Mouse (Mus musculus) forebrain, embryonic 16.5 days (tissue): ENCODE results near the gene Tln2. TPM values are rescaled to one million over a fixed set of nuclear protein-coding genes. Genes with fewer than 3 reads are reported as not detected.
A peak's percentile ranks its signal among the peaks of the same experiment; 100 is the strongest.

Experiments used
- ATAC-seq: fragments of 200-750 bp; cut with Nextera tagmentation; 2 replicates; pipeline ENCODE4 v1.8.0; 2017; ENCODE audit warnings: mild to moderate bottlenecking, moderate library complexity
- H3K27ac ChIP-seq: fragments of 300-500 bp; sonication (generic); 2 replicates; pipeline ENCODE4 v1.5.1; 2014; ENCODE audit warnings: low read length, control low read depth
- H3K27me3 ChIP-seq: fragments of 300-500 bp; sonication (generic); replicated peaks from 2 replicates; pipeline ENCODE4 v1.6.1; 2014; ENCODE audit warnings: low read length; ENCODE audit not compliant: control insufficient read depth, insufficient read depth
- H3K36me3 ChIP-seq: fragments of 300-500 bp; sonication (generic); 2 replicates; pipeline ENCODE4 v1.6.1; 2014; ENCODE audit not compliant: control insufficient read depth, insufficient read depth
- H3K4me1 ChIP-seq: fragments of 300-500 bp; sonication (generic); replicated peaks from 2 replicates; pipeline ENCODE4 v1.6.1; 2014; ENCODE audit warnings: low read length; ENCODE audit not compliant: control insufficient read depth, insufficient read depth
- H3K4me2 ChIP-seq: fragments of 300-500 bp; sonication (generic); 2 replicates; pipeline ENCODE4 v1.6.1; 2014; ENCODE audit warnings: mild to moderate bottlenecking, low read length, control low read depth
- H3K4me3 ChIP-seq: fragments of 300-500 bp; sonication (generic); replicated peaks from 2 replicates; pipeline ENCODE4 v1.5.1; 2014; ENCODE audit warnings: mild to moderate bottlenecking, low read length, control low read depth
- H3K9ac ChIP-seq: fragments of 300-500 bp; sonication (generic); replicated peaks from 2 replicates; pipeline ENCODE4 v1.6.1; 2014; ENCODE audit warnings: low read depth, low read length, control low read depth
- H3K9me3 ChIP-seq: fragments of 300-500 bp; sonication (generic); 2 replicates; pipeline ENCODE4 v1.6.1; 2016; ENCODE audit warnings: low read length; ENCODE audit not compliant: control insufficient read depth
- WGBS: fragments of 180-500 bp; shearing (Covaris S2); extraction: QIAGEN DNeasy Blood & Tissue Kit; methylation state at CpG from one replicate; pipeline ENCODE4 v1.1.7; 2014; 5-methylcytosine and 5-hydroxymethylcytosine counted together
- polyA plus RNA-seq: library from polyadenylated mRNA; unstranded; fragments of >200 nt; fragmentation: Nextera tagmentation; extraction: Ambion mirVana; gene quantifications from 2 replicates; pipeline ENCODE4 v1.2.1, GENCODE M21; 2015

The Tln2 gene
- polyA plus RNA-seq, 1 experiment from 2014 or later: 19.6 TPM

GRCm38 (mm10) chr9:67441484-67441883 is 118.0 kb downstream of the Tln2 start:
- no peak for ATAC-seq
- WGBS: no CpG with 5 or more reads among the region's 2 CpGs
- Histone ChIP-seq H3K4me3 (no peak overlapping the region), H3K9ac (no peak overlapping the region), H3K36me3 (no peaks in the 10 kb centered on the region), H3K4me1 (peaks cover 2% of the 10 kb centered on the region), H3K27me3 (no peaks in the 10 kb centered on the region), H3K9me3 (no peaks in the 10 kb centered on the region), H3K27ac (no peak overlapping the region), H3K4me2 (no peak overlapping the region)

- no peaks in the 10 kb centered on the region for H3K27me3 ChIP-seq
- no peak overlapping the region for H3K4me2 ChIP-seq
- no peak for ATAC-seq
- no peak overlapping the region for H3K9ac ChIP-seq
- H3K9me3 ChIP-seq: no peaks in the 10 kb centered on the region
- no peaks in the 10 kb centered on the region for H3K36me3 ChIP-seq
- H3K4me3 ChIP-seq: no peak overlapping the region
- peaks cover 16% of the 10 kb centered on the region for H3K4me1 ChIP-seq
- 85% methylated on average over 1 of the region's 1 CpGs for WGBS
- H3K27ac ChIP-seq: no peak overlapping the region
These were observed 122.0 kb downstream of the Tln2 start for GRCm38 (mm10) chr9:67437511-67437910.

DNA sequence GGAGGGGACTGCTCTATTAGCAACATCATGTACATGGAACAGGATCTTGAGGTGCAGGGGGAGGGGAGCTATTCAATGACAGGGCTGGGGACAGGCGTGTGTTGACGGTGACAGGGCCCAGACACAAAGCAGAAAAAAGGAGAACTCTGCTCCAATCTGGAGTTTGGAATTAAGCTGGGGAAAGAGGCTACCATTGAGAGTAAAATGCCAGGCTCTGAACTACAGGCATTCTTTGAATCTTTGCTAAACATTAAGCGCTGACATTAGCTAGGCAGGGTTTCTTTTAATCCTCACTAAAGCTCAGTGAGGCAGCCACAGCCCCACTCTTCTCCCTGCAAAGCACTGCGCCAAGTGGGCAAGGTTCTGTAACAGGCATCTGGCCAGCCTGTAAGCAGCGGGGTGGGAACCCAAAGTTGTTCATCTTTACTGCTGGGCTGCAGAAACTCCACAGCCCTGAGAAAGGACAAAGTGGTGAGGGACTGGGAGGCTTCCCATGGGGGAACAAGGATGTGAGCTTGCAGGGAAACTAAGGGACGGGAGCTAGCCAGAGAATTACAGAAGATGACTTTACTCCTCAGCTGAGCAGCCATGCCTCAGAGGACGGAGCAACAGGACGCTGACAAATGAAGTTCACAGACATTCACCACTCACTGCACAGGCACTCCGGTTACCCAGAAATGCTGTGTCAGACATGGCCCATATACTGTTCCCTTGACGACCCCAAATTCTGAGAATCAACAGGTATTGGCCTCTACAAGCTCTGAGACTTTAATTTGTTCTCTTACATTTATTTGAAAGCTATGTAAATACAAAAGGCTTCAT is 124.0 kb downstream of the Tln2 start:
- H3K9me3 ChIP-seq: no peaks in the 10 kb centered on the region
- H3K9ac ChIP-seq: no peak overlapping the region
- peak overlapping the region; percentile 70 for H3K27ac ChIP-seq
- no peaks in the 10 kb centered on the region for H3K36me3 ChIP-seq
- H3K4me2 ChIP-seq: peak overlapping the region; percentile 11; the same call in 1 of the 2 replicates
- no peak overlapping the region for H3K4me3 ChIP-seq
- WGBS: 14% methylated on average over 10 of the region's 10 CpGs
- peaks cover 16% of the 10 kb centered on the region for H3K4me1 ChIP-seq
- no peaks in the 10 kb centered on the region for H3K27me3 ChIP-seq
- ATAC-seq: peak; percentile 92

DNA sequence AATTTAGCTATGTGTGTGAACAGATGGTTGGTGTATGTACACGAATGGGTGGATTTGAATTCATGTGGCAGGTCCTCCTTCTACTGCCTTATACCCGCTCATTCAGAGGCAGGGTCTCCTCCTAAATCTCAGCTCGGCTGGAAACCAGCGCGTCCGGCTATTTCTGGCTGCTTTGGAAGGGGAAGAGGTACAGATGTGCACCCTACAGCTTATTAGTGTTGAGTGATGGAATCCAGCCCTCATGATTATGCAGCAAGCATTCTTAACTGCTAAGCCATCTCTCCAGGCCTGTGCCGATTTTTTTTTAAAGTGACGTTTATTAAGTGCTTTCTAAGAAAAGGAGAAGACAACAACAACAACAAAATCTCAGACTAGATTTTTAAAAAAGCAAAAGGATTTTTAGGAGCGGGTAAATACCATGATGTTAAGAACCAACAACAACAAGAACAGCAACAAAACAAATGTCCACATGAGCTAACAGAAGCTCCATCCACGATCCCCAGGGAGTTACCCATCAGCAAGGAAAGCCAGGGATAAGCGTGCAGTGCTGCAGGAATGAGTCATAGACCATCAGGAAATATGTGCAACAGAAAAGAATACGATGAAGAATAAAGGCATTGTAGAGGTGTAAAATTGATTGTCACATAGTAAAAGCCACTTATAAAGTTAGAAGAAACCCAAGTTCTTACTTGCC is 130.2 kb downstream of the Tln2 start:
- no peak for ATAC-seq
- Histone ChIP-seq H3K4me1 (peaks cover 5% of the 10 kb centered on the region), H3K9me3 (no peaks in the 10 kb centered on the region), H3K4me3 (no peak overlapping the region), H3K27ac (no peak overlapping the region), H3K36me3 (no peaks in the 10 kb centered on the region), H3K4me2 (no peak overlapping the region), H3K9ac (no peak overlapping the region), H3K27me3 (no peaks in the 10 kb centered on the region)
- 71% methylated on average over 12 of the region's 12 CpGs for WGBS

DNA sequence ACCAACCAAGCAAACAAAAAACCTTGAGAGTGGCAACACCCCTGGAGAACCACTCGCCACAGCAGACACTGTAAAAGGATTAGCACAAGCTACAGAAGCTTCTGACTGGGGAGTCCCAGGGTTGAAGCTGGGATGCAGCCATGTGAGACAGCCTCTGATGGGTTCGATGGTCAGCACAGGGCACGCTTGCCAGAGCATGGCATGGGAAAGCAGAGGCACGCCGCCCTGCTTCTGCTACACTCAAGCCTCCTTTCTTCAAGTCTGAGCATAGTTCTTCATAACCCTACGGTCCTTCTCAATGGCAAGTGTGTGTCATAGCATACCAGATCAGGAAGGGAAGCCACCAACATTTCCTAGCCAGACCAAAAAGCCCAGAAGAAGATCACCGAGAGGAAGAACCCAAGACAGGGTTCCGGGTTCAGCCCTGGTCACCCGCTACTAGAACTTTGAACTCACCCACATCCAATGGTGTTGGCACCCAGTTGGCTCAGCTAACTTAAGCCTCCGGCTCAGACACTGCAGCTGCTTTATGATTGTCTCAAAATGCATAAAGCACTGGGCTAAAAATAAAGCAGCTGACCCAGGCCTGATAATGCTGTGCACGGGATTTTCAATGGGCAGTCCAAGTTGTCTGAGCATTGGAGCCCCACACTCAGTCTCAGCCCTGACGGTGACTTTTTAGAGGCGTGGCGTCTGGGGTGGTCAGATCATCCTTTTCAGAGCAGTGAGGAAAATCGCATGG is 131.0 kb downstream of the Tln2 start:
- no peaks in the 10 kb centered on the region for H3K9me3 ChIP-seq
- no peak overlapping the region for H3K9ac ChIP-seq
- WGBS: 88% methylated on average over 15 of the region's 15 CpGs
- H3K4me3 ChIP-seq: no peak overlapping the region
- H3K4me2 ChIP-seq: no peak overlapping the region
- ATAC-seq: no peak
- H3K4me1 ChIP-seq: peaks cover 5% of the 10 kb centered on the region
- no peak overlapping the region for H3K27ac ChIP-seq
- no peaks in the 10 kb centered on the region for H3K36me3 ChIP-seq
- no peaks in the 10 kb centered on the region for H3K27me3 ChIP-seq

- Histone ChIP-seq H3K9me3 (no peaks in the 10 kb centered on the region), H3K36me3 (no peaks in the 10 kb centered on the region), H3K9ac (no peak overlapping the region), H3K4me2 (no peak overlapping the region), H3K4me1 (peaks cover 5% of the 10 kb centered on the region), H3K4me3 (no peak overlapping the region), H3K27ac (no peak overlapping the region; the same call in 1 of the 2 replicates), H3K27me3 (no peaks in the 10 kb centered on the region)
- ATAC-seq: no peak; the same call in 1 of the 2 replicates
- WGBS: 46% methylated on average over 3 of the region's 3 CpGs
These were observed 133.2 kb downstream of the Tln2 start for GRCm38 (mm10) chr9:67426304-67426703.

GRCm38 (mm10) chr9:67424110-67424509 is 135.4 kb downstream of the Tln2 start:
- Histone ChIP-seq H3K4me2 (no peak overlapping the region), H3K4me1 (peaks cover 5% of the 10 kb centered on the region), H3K36me3 (no peaks in the 10 kb centered on the region), H3K4me3 (no peak overlapping the region), H3K9ac (no peak overlapping the region), H3K9me3 (no peaks in the 10 kb centered on the region), H3K27ac (no peak overlapping the region), H3K27me3 (no peaks in the 10 kb centered on the region)
- 71% methylated on average over 7 of the region's 7 CpGs for WGBS
- no peak for ATAC-seq

DNA sequence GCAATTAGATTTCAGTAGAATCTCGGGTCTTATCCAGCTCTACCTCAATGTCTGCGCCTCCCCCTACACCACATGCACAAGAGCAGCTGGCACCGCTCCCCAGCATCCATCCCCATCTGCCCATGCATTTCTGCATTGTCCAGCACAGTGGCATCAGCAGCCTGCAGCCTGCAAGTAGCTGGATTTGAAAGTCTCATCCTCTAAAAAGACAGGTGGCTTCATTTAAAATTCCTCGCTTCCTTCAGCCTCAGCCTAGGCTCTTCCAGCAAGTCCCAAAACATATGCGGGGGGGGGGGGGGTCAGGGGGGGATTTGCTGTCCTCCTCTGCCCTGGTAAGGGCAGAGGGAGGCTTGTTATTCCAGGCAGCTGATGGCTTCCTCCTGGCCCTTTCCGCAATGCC is 141.4 kb downstream of the Tln2 start:
- H3K4me1 ChIP-seq: peaks cover 5% of the 10 kb centered on the region; the same call in 1 of the 2 replicates
- no peak overlapping the region for H3K9ac ChIP-seq
- H3K9me3 ChIP-seq: no peaks in the 10 kb centered on the region
- ATAC-seq: 0 out of 2 replicates have a peak, but pooled peaks have one; percentile 55
- 54% methylated on average over 6 of the region's 6 CpGs for WGBS
- H3K27me3 ChIP-seq: no peaks in the 10 kb centered on the region
- no peak overlapping the region for H3K27ac ChIP-seq
- H3K4me3 ChIP-seq: no peak overlapping the region
- no peaks in the 10 kb centered on the region for H3K36me3 ChIP-seq
- H3K4me2 ChIP-seq: no peak overlapping the region

DNA sequence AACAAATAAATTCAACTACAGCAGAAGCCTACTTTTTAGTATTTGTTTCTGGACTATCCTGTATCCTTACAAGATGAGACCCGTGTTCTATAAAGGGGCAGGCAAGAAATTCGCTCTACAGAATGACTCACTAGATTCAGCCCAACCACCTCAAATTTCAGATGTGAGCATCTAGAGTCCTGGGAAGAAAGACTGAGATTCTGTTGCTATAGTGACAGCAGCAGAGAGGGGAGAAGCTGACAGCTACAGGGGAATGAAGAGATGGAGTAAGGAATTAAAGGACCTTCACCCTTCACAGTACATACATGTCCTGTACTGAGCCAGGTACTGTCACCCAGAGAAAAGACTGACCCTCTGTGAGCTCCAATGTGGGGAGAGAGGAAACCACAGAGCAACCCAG is 148.8 kb downstream of the Tln2 start:
- H3K9ac ChIP-seq: no peak overlapping the region
- no peaks in the 10 kb centered on the region for H3K36me3 ChIP-seq
- H3K27me3 ChIP-seq: no peaks in the 10 kb centered on the region
- 76% methylated on average over 2 of the region's 2 CpGs for WGBS
- no peak overlapping the region for H3K4me2 ChIP-seq
- ATAC-seq: no peak
- no peak overlapping the region for H3K4me3 ChIP-seq
- H3K4me1 ChIP-seq: no peaks in the 10 kb centered on the region
- H3K9me3 ChIP-seq: 0 out of 2 replicates have a peak, but pooled peaks cover 2% of the 10 kb centered on the region
- no peak overlapping the region for H3K27ac ChIP-seq
